Mouse (Mus musculus) heart, postnatal 25 days (tissue): ENCODE results near the gene Mcam. TPM values are rescaled to one million over a fixed set of nuclear protein-coding genes. Genes with fewer than 3 reads are reported as not detected.

ENCODE experiments used
- DNase-seq: peaks from one replicate; pipeline ENCODE4 v3.0.0; 2022; ENCODE audit warnings: low spot score
- intact Hi-C: fragments of 180-260 bp; cut with DNase I; formaldehyde crosslinking; loops from one replicate; pipeline ENCODE4 v1.15.1; 2025
- total RNA-seq, 2 experiments: library from RNA; stranded (reverse); gene quantifications; 2 replicates each; pipeline ENCODE4 v1.2.3; 2021

Gene Mcam
- total RNA-seq, 2 experiments from 2014 or later: 38.9 to 40.4 TPM

DNA sequence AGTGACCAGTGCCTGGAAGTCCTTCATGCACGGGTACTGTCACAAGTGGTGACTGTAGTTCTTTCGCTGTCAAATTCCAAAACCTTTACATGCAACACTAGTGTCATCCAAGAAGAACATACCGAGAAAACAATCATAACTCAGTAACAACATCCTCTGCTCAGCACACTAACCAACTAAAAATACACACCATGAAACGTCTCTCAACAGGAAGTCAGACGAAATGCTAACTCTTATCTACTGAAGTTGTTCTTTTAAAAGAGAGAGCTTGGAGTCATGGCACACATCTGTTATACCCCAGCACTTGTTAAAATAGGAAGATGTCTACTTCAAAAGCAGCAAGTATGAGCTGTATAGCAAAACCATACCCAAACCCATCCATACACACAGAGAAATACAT, 47.3 kb downstream of the Mcam start:
- intact Hi-C loops: loop anchor here (10.0 kb wide), 1 partner anchor 53 kb away; the partner anchor contains the start of gene Cbl
- no peak for DNase-seq

DNA sequence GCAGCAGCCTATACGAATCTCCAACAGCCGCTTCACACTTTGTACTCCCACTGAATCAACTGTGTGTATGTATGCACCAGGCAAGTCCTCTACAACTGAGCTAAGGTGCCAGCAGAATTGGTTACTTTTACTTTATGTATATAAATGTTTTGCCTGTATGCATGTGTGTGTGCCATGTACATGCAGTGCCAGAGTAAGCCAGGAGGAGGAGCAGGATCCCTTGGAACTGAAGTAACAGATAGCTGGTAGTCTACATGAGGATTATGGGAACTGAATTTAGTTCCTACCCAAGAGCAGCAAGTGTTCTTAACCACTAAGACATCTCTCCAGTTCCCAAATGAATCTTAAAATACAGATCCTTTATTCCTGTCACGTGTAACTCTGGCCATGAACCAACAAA, 48.0 kb downstream of the Mcam start:
- intact Hi-C loops: loop anchor here (10.0 kb wide), 1 partner anchor 53 kb away; the partner anchor contains the start of gene Cbl

DNA sequence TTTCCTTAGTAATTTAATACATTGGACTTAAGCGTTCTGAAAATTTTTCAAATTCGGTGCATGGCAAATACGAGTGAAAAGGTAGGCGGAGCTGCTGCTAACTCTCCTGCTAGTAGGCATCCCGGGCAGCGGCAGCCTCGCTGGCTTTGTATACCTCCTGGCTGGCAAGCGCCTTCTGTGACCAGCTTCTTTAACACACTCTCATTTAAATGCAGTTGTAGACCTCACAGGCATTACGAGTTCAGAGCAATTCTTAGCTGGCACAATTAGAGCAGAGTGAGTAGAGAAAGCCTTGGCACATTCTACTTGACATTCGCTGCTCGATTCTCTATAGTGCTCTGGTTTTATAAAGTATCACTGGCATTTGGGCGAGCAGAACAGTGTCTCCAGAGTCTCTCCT, 54.0 kb downstream of the Mcam start:
- DNase-seq: no peak
- intact Hi-C loops: loop anchor here (10.0 kb wide), 1 partner anchor 47 kb away; the partner anchor contains the start of gene Cbl

More for the DNA sequence above, 48.0 kb downstream of the Mcam start:
- DNase-seq: no peak

DNA sequence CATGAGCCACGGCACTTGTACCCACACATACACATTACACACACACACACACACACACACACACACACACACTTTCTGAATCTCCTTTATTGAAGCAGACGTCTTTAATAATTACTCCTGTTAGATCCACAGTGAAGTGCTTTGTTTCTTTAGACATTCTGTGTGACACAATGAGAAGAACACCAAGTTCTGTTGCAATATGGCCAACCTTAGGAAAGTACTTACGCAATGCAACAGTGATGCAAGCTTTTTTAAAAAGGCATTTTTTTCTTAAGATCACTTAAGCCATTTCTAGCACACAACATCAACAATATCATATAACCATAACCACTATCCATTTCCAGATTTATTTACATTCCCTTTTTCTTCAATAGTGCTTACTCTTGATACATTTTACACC, 56.9 kb downstream of the Mcam start:
- intact Hi-C loops: no loop called here
- no peak for DNase-seq

DNA sequence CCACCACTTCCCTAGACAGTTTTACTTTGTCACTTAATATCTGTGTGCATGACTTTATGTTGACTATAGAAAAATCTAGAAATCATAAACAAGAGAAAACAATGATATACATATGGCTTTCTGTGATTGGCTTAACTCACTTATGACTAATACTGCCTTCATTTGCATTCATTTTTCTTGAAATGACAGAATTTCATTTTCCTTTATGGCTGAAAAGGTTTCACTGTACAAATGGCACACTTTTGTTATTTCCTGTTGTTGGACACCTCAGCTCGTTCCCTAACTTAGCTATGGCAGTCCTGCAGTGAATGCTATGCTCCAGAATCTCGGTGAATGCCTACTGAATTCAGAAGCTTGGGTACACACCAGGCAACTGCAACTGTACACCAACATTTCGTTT, 58.0 kb downstream of the Mcam start:
- intact Hi-C loops: no loop called here
- DNase-seq: no peak

Other genes with a start within 250 kb of the Mcam start
- 10 to 100 TPM; 13.9 to 22.2 TPM for gene Thy1, start 91.1 kb upstream of the Mcam start, total RNA-seq
- 100 to 1,000 TPM in 1 of 2 experiments, 10 to 100 TPM in 1; 77.7 to 191 TPM for gene Usp2, start 67.4 kb upstream of the Mcam start, total RNA-seq
- gene Mfrp, start 32.7 kb upstream of the Mcam start, total RNA-seq: not detected
- gene C1qtnf5, start 27.2 kb upstream of the Mcam start, total RNA-seq: 10 to 100 TPM in 1 of 2 experiments, 1 to 10 TPM in 1; 9.7 to 10.9 TPM
- under 1 TPM in 1 of 2 experiments, not detected in 1; 0.11 TPM for gene Gm49380, start 21.0 kb upstream of the Mcam start, total RNA-seq
- 1 to 10 TPM; 7.7 to 8.1 TPM for gene Rnf26, start 21.0 kb upstream of the Mcam start, total RNA-seq
- 10 to 100 TPM; 18.6 to 22.4 TPM for gene Cbl, start 99.6 kb downstream of the Mcam start, total RNA-seq
- gene Ccdc153, start 106.2 kb downstream of the Mcam start, total RNA-seq: not detected
- gene Pdzd3, start 117.0 kb downstream of the Mcam start, total RNA-seq: 1 to 10 TPM; 4.3 to 4.4 TPM
- gene Nlrx1, start 134.1 kb downstream of the Mcam start, total RNA-seq: 10 to 100 TPM; 19.4 to 20.7 TPM
- under 1 TPM; 0.34 to 0.42 TPM for gene Abcg4, start 154.1 kb downstream of the Mcam start, total RNA-seq
- gene Hinfp, start 171.2 kb downstream of the Mcam start, total RNA-seq: 10 to 100 TPM in 1 of 2 experiments, 1 to 10 TPM in 1; 7.9 to 12.7 TPM
- gene C2cd2l, start 185.8 kb downstream of the Mcam start, total RNA-seq: 10 to 100 TPM; 11.7 to 13.9 TPM
- 10 to 100 TPM; 18.6 to 19.6 TPM for gene Dpagt1, start 191.6 kb downstream of the Mcam start, total RNA-seq
- 10 to 100 TPM; 14.6 to 15.6 TPM for gene H2afx, start 200.2 kb downstream of the Mcam start, total RNA-seq
- gene Hmbs, start 209.8 kb downstream of the Mcam start, total RNA-seq: 10 to 100 TPM; 46.3 to 47.0 TPM
- 10 to 100 TPM; 14.3 to 14.8 TPM for gene Vps11, start 227.2 kb downstream of the Mcam start, total RNA-seq
- gene Hyou1, start 245.0 kb downstream of the Mcam start, total RNA-seq: 10 to 100 TPM; 70.2 to 78.9 TPM